Mouse (Mus musculus) hindbrain, embryonic 11.5 days (tissue): ENCODE results near the gene Klc1. TPM values are rescaled to one million over a fixed set of nuclear protein-coding genes. Genes with fewer than 3 reads are reported as not detected.

Experiments
- ATAC-seq: fragments of 200-750 bp; cut with Nextera tagmentation; 2 replicates; pipeline ENCODE4 v1.8.0; 2017; ENCODE audit warnings: mild to moderate bottlenecking, moderate TSS enrichment, moderate library complexity; ENCODE audit not compliant: low FRiP score
- DNase-seq: peaks from one replicate; pipeline ENCODE4 v3.0.0-alpha.2; 2015; ENCODE audit warnings: low spot score
- H3K27ac ChIP-seq: fragments of 300-500 bp; sonication (generic); 2 replicates; pipeline ENCODE4 v1.5.1; 2014; ENCODE audit warnings: mild to moderate bottlenecking, low read depth, low read length
- H3K27me3 ChIP-seq: fragments of 300-500 bp; sonication (generic); 2 replicates; pipeline ENCODE4 v1.6.1; 2014; ENCODE audit warnings: mild to moderate bottlenecking, low read length, moderate library complexity, mixed read lengths; ENCODE audit not compliant: control insufficient read depth, insufficient read depth
- H3K36me3 ChIP-seq: fragments of 300-500 bp; sonication (generic); 2 replicates; pipeline ENCODE4 v1.6.1; 2014; ENCODE audit warnings: mild to moderate bottlenecking, low read length, moderate library complexity, mixed read lengths; ENCODE audit not compliant: control insufficient read depth, insufficient read depth
- H3K4me1 ChIP-seq: fragments of 300-500 bp; sonication (generic); replicated peaks from 2 replicates; pipeline ENCODE4 v1.6.1; 2014; ENCODE audit warnings: low read length, mixed read lengths; ENCODE audit not compliant: control insufficient read depth, insufficient read depth
- H3K4me2 ChIP-seq: fragments of 300-500 bp; sonication (generic); replicated peaks from 2 replicates; pipeline ENCODE4 v1.6.1; 2014; ENCODE audit warnings: mild to moderate bottlenecking, low read depth, low read length
- H3K4me3 ChIP-seq: fragments of 300-500 bp; sonication (generic); 2 replicates; pipeline ENCODE4 v1.5.1; 2014; ENCODE audit warnings: low read depth, low read length
- H3K9ac ChIP-seq: fragments of 300-500 bp; sonication (generic); 2 replicates; pipeline ENCODE4 v1.6.1; 2014; ENCODE audit warnings: low read depth, low read length
- H3K9me3 ChIP-seq: fragments of 300-500 bp; sonication (generic); 2 replicates; pipeline ENCODE4 v1.6.1; 2016; ENCODE audit warnings: low read length; ENCODE audit not compliant: control insufficient read depth
- WGBS: fragments of 180-500 bp; shearing (Covaris S2); extraction: QIAGEN DNeasy Blood & Tissue Kit; methylation state at CpG from one replicate; pipeline ENCODE4 v1.1.7; 2014; 5-methylcytosine and 5-hydroxymethylcytosine counted together
- polyA plus RNA-seq: library from polyadenylated mRNA; unstranded; fragments of >200 nt; fragmentation: Nextera tagmentation; extraction: Ambion mirVana; gene quantifications from 2 replicates; pipeline ENCODE4 v1.2.1, GENCODE M21; 2014

Klc1 gene
- polyA plus RNA-seq, 1 experiment from 2014 or later, result 366 TPM

DNA sequence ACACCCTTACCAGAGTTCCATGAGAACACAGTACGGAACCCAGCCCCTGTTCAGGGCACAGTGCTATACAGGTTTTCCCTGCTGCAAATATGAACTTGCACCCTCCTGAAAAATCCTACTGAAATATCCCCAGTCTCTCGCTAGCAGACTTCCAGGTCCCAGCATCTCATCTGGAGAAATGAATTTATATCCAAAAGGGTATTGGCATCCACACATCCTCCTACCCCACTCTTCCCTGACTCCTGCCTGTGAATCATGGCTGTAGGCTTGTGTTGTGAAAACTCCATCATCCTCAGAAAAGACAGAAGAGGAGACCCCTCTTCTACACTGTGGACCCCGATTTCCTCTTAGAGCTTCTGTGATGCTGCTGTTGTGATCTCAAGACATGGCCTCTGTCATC lies 7.9 kb upstream of the Klc1 start:
- H3K9ac ChIP-seq, result no peak overlapping the region
- no peak overlapping the region for H3K4me3 ChIP-seq
- ATAC-seq (no peak), DNase-seq (no peak)
- 89% methylated on average over 3 of the region's 3 CpGs for WGBS
- H3K9me3 ChIP-seq, result no peaks in the 10 kb centered on the region
- no peak overlapping the region for H3K27ac ChIP-seq
- no peaks in the 10 kb centered on the region for H3K27me3 ChIP-seq
- no peak overlapping the region for H3K4me2 ChIP-seq
- no peaks in the 10 kb centered on the region for H3K36me3 ChIP-seq
- no peaks in the 10 kb centered on the region for H3K4me1 ChIP-seq

DNA sequence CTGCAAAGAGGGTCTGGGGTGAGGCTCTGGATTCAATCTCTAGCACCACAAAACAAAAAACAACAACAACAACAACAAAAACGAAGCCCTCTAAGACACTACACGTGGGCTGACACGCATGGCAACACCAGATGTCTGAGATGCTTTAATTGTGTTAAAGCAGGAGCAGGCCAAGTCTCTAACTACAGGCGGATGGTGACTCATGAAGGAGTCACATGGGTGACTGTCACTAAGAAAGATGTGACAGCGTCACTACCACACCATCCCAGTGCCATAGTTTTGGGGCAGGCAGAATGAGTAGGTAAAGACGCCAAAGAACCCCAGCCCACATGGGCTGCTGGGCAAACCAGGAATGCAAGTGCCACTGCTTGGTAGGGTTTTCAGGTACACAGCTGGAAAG lies 6.2 kb upstream of the Klc1 start:
- 0 out of 2 replicates have a peak, but pooled peaks cover 2% of the 10 kb centered on the region for H3K4me1 ChIP-seq
- no peak for DNase-seq
- 92% methylated on average over 6 of the region's 6 CpGs for WGBS
- no peaks in the 10 kb centered on the region for H3K27me3 ChIP-seq
- no peak for ATAC-seq
- no peak overlapping the region for H3K4me3 ChIP-seq
- H3K9me3 ChIP-seq, result no peaks in the 10 kb centered on the region
- no peak overlapping the region for H3K9ac ChIP-seq
- no peaks in the 10 kb centered on the region for H3K36me3 ChIP-seq
- H3K27ac ChIP-seq, result no peak overlapping the region
- H3K4me2 ChIP-seq, result no peak overlapping the region

DNA sequence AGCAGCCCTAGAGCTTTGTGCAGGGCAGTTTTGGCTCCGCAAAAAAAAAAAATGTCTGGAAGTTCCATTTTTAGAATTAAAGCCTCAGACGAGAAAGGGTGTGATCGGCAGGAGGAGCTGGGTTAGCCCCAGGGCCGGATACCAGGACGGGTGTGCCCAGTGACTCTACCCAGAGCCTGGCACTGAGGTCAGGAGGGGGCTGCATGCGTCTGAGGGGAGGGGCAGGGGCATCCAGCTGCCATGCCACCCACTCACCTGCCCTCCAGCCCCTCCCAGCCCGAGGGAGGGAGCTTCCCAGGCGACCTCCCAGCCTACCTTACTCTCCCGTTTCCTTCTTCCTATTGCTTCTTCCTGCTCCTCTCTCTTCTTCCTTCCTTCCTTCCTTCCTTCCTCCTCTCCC lies 5.3 kb upstream of the Klc1 start:
- no peaks in the 10 kb centered on the region for H3K36me3 ChIP-seq
- H3K4me1 ChIP-seq, result peaks cover 7% of the 10 kb centered on the region
- H3K27me3 ChIP-seq, result no peaks in the 10 kb centered on the region
- no peak for ATAC-seq
- H3K9me3 ChIP-seq, result no peaks in the 10 kb centered on the region
- no peak overlapping the region for H3K4me3 ChIP-seq
- no peak overlapping the region for H3K9ac ChIP-seq
- no peak overlapping the region for H3K27ac ChIP-seq
- DNase-seq, result no peak
- 69% methylated on average over 9 of the region's 9 CpGs for WGBS
- H3K4me2 ChIP-seq, result no peak overlapping the region

DNA sequence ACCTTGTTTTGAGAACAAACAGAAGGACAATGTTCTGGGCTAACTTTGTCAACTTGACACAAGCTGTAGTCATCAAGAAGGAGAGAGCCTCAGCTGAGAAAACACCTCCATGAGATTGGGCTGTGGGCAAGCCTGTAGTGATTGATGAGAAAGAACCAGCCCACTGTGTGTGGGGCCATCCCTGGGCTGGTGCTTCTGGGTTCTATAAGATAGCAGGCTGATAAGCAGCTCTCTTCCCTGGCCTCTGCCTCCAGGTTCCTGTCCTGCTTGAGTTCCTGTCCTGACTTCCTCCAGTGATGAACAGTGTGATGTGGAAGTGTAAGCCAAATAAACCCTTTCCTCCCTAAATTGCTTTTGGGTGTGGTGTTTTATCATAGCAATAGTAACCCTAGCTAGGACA lies 3.9 kb upstream of the Klc1 start:
- Histone ChIP-seq H3K9ac (no peak overlapping the region), H3K4me3 (no peak overlapping the region), H3K27ac (no peak overlapping the region), H3K9me3 (no peaks in the 10 kb centered on the region), H3K4me2 (no peak overlapping the region), H3K4me1 (peaks cover 8% of the 10 kb centered on the region), H3K27me3 (no peaks in the 10 kb centered on the region), H3K36me3 (no peaks in the 10 kb centered on the region)
- DNase-seq (no peak), ATAC-seq (no peak)

DNA sequence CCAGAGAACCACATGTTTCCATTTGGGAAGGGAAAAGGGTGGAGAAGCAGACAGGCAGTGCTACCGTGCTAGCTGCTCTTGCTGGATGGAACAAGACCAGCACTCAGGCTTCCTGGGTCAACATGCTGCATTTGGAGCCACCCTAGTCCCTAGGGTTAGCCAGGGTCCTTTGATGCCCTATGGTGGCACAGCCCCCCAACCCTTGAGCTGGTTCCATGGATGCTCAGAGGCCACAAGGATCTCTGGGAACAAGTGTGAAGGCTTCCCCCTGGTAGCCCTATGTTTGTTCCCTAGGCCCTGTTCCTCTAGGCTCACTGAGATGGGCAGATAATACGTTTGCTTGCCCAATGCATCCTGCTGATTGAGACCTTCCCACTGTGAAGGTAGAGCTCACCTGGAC lies 3.4 kb upstream of the Klc1 start:
- no peak for ATAC-seq
- no peak overlapping the region for H3K9ac ChIP-seq
- WGBS, result 65% methylated on average over 2 of the region's 2 CpGs
- no peaks in the 10 kb centered on the region for H3K36me3 ChIP-seq
- H3K27me3 ChIP-seq, result no peaks in the 10 kb centered on the region
- H3K9me3 ChIP-seq, result no peaks in the 10 kb centered on the region
- peaks cover 8% of the 10 kb centered on the region for H3K4me1 ChIP-seq
- no peak overlapping the region for H3K27ac ChIP-seq
- H3K4me3 ChIP-seq, result no peak overlapping the region
- no peak for DNase-seq
- no peak overlapping the region for H3K4me2 ChIP-seq

DNA sequence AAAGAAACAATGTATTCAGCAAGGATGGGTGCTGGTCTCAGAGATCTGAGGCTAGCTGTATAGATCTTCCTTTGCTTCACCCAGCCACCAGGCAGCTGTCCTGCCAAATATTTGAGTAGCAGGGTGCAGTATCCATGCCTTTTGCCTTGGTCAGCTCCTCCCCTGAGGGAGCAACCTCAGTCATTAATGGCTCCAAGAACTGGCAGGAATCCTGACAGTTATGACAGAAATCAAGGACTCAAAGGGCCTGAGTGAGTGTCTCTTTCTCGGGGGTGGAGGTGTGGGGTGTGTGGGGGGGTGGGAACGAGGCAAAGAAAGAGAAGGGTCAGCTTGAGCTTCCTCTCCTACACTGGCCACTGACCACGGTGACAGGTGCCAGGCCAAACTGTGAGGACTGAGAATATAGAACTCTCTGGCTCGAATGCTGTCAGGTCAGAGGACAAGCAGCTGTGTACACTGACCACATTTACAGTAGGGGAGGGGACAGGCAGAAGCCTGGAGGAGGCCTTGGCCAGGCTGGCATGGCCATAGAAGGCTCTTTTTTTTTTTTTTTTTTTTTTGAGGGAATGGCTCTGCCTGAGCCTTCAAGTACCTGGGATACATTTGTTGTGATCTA lies 2.5 kb upstream of the Klc1 start:
- Histone ChIP-seq H3K4me2 (no peak overlapping the region), H3K4me3 (no peak overlapping the region), H3K4me1 (peaks cover 11% of the 10 kb centered on the region), H3K27me3 (no peaks in the 10 kb centered on the region), H3K27ac (no peak overlapping the region), H3K36me3 (no peaks in the 10 kb centered on the region), H3K9me3 (no peaks in the 10 kb centered on the region), H3K9ac (no peak overlapping the region)
- ATAC-seq, result no peak
- no peak for DNase-seq
- WGBS, result 75% methylated on average over 4 of the region's 4 CpGs

DNA sequence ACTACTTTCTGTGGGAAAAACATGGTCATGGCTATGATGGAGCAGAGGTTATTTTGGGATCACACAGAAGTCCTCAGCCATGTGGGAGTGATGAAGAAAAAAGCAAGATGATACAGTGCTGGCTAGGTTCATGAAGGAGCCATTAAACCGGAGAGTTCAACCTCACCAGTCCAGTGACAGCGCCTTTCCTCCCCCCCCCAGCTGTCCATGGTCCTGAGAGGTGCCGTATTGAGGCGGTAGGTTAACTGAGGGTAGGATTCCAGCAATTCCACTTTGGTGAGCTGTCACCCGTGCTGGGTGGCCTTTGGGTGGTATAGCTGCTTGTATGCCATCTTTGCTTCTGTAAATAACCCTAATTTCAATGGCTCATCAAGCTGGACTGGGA lies 2.0 kb upstream of the Klc1 start:
- H3K9ac ChIP-seq, result no peak overlapping the region
- no peak overlapping the region for H3K27ac ChIP-seq
- no peak overlapping the region for H3K4me2 ChIP-seq
- no peaks in the 10 kb centered on the region for H3K36me3 ChIP-seq
- H3K9me3 ChIP-seq, result no peaks in the 10 kb centered on the region
- H3K4me3 ChIP-seq, result no peak overlapping the region
- peaks cover 11% of the 10 kb centered on the region for H3K4me1 ChIP-seq
- H3K27me3 ChIP-seq, result no peaks in the 10 kb centered on the region
- WGBS, result 44% methylated on average over 5 of the region's 5 CpGs
- no peak for ATAC-seq
- no peak for DNase-seq

DNA sequence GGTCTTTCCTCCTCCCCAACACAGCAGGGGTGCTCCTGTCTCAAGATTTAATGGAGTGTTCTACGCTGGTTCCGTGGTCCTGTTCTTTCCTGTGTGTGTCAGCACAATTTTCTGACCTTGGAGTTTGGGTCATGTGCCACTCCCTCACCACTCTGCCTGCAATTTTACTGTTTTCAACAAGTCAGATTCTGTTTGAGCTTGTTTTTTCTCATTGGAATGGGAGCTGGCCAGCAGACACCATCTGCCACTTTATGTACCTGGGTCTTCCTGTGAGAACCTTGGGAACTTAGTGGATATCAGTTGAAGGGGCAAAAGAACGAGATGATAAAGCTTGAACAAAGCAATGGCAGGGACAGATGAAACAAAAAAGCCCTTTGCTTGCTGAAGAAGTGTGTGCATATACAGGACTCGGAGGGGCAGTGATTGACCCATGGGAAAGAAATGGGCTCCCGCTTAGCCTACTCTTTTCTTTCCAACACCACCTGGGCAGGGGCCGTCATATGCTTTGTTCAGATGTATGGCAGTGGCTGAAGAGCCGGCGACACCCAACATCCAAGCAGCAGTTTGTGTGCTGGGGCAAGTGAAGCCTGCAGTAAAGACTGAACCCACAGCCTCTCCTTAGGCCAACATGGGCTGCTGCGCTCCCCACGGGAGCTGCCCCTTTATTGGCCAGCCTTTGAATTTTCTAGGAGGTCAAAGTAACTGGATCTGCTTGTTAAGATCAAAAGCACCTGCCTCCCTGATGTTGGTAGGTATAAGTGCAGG lies 906 bp upstream of the Klc1 start:
- DNase-seq, result peak; percentile 19
- H3K9ac ChIP-seq, result peak overlapping the region; percentile 98
- no peaks in the 10 kb centered on the region for H3K27me3 ChIP-seq
- H3K27ac ChIP-seq, result 0 out of 2 replicates have a peak overlapping the region, but pooled peaks have one; percentile 17
- no peaks in the 10 kb centered on the region for H3K9me3 ChIP-seq
- H3K36me3 ChIP-seq, result no peaks in the 10 kb centered on the region
- peak overlapping the region; percentile 84 for H3K4me3 ChIP-seq
- H3K4me2 ChIP-seq, result peak overlapping the region; percentile 90
- no peak for ATAC-seq
- peaks cover 11% of the 10 kb centered on the region for H3K4me1 ChIP-seq
- 48% methylated on average over 10 of the region's 10 CpGs for WGBS
